Mouse (Mus musculus): Measurements from ENCODE around the gene Adat2.
A peak's percentile ranks its signal among the peaks of the same experiment; 100 is the strongest.

Gene Adat2

GRCm38 (mm10) chr10:13552646-13553497 lies at the start of gene Adat2, which contains the start of gene Pex3:
Gene Adat2 (plus strand): TSS chr10:13552894.
Gene Pex3 (minus strand): TSS chr10:13553142.
- DNase-seq, result peak; percentile 85

DNA sequence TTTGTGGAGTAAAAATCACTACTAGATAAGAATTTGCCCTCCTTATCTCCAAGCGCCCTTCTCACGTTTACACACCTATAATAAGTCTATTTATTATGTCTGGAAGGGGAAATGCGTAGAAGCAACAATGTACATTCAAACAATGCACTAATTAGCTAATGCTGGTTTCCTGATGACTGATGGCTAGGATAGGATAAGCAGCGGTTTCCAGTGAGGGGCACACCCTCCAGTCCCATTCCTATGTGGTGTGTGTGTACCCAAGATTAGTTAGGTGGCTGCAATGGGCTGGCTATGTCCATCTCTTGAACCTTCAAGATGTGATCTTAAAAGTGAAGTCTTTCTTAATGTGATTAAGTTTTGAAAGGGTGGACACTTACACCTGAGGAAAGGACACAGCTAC lies 30.8 kb upstream of the Adat2 start:
- DNase-seq, result no peak

DNA sequence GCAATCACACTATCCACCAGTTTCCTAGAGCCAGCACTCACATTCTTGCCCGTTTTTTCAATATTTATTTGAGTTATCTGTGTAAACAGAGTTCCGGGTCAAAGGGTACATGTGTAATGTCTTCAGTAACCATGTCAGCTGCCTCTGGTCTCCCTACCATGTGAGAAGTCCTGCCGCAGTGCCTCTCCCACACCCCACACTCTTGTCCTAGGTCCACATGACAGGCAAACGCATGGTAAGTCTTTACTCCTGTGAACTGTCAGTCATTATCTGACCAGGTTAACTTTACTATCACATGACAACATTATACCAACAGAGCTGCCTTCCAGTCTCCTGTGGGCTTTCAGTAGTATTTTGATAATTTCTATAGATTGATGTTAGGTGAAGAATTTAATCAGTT lies 24.5 kb upstream of the Adat2 start:
- no peak for DNase-seq

DNA sequence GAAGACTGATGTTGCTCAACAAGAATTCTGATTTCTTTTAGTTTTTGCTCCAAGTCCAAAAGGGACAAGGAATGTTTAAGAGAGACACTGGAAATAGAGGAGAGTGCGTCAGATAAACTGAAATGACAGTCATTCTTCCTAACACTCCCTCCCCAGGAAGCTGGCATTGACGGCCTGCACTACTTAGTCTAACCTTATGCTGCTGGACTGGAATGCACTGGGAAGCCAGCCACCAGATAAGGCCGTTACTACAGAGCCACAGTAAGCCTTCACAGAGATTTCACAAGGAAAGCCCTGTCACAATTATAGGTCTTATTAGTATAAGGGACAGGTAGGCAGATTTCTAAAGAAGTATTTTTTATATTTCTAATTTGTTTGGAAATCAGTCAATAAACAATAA lies 17.9 kb upstream of the Adat2 start:
- DNase-seq, result no peak

DNA sequence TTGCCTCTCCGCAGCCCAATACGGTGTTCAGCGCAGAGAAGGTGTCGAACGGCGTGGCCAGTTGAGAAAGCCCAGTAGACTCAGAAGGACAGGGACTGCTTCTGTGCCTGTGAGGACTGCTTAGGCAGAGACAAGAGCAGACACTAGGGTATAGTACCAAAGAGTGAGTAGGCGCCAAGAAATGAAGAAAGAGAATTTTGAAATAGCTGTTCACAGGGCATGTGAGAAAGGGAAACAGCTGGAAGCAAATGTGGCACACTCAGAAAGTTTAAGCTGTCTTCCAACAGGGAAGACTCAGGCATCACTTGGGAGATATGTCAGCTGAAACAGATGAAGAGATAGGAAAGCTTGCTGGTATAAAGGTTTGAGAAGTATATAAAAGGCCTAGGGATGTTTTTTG lies 16.0 kb upstream of the Adat2 start:
- no peak for DNase-seq

GRCm38 (mm10) chr10:13539769-13540333 lies 12.8 kb upstream of the Adat2 start:
- no peak for DNase-seq

- DNase-seq, result no peak
Measured at GRCm38 (mm10) chr10:13541721-13542120, 11.0 kb upstream of the Adat2 start.

GRCm38 (mm10) chr10:13553498-13553985 lies 848 bp downstream of the Adat2 start:
- DNase-seq, result no peak

DNA sequence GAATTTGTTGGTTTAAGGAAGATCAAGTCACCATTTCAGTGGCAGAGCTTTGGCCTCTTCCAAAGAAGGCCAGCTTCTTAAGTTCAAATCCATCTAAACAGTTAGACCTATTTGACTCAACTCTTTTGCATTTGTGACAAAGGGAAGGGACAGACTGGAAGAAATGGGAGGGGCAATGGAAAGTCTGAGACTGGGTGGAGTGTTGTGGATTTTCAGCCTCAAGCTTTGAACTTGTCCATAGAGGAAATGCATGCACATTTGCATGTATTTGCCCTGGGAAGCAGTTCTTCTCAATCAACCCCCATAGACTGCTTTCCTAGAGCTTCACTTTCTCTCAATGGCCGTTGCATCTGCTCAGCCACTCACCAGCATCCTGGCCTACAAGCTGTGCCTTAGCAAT lies 1.6 kb downstream of the Adat2 start:
- DNase-seq, result no peak

DNA sequence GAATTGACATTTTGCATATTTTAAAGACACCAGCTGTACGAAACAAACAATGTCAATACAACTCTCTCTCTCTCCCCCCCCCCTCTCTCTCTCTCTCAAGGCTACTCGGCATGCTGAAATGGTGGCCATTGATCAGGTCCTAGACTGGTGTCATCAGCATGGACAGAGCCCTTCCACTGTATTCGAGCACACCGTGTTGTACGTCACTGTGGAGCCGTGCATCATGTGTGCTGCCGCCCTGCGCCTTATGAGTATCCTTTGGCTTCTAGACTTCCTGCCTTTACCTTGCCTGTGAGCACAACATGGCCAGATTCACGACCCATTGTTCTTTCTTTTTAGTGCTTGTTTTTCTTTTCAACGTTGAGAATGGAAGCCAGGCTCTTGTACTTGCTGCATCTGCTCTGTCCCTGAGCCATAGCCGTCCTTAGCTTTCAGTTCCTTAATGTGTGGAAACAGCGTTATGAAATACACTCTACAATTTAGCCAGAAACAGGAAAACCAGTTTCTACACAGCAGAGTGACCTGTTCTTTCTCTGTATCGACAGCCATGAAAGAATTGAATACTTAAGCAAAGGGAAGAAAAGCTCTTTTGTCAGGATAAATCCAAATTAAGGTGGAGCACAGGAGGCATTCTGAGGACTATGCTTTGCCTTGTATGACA lies 7.5 kb downstream of the Adat2 start:
- DNase-seq, result no peak

DNA sequence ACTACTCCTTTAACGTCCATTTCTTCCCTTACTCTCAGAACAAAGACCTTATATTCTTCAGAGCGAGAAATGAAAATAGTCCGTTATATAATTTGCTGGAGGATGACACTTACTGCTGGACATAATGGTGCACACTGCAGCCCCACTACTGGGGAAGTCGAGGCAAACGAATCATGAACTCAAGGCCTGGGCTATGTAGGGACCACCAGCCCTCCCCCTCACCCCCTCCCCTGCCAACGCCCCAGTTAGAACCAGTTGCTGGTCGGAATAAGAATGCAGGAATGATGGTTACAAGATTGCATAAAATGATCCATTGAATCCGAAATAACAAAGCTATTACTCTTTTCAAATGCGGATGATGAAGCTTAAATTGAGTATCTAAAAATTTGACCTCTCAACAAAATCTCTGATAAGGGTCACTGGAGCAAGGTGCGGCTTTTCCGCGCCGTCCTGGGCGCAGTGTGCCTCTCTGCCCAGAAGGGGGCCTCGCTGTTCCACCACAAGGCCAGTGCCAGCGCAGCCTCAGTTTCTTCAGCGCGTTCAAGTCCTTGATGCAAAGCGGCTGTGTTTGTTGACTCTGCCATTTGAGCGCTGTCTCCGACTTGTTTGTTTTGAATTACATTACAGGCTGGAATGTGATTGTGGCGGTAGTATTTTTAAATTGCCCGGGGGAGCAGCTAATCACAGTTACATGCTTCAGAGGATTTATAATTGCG lies 11.8 kb downstream of the Adat2 start:
- peak; percentile 57 for DNase-seq

GRCm38 (mm10) chr10:13565080-13565448 lies 12.4 kb downstream of the Adat2 start:
- DNase-seq, result no peak

- DNase-seq, result no peak
Measured at GRCm38 (mm10) chr10:13566393-13566792, 13.7 kb downstream of the Adat2 start.

DNA sequence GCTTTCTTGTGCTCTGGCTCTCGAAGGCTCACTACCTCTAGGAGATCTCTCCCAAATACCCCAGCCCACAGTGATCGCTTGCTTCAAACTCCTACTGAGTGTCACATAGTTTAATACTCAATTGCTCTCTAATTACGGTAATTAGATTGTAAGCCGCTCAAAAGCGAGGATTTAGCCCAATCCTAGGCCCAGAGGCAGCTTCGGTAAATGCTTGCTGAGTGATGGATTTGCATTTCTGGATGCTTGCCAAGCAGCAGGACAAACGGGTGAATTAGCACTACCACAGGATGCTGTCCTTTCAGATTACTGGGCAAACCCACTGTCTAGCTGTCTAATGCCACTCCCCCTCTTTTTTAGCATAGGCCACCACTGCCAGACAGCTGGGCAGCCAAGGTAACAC lies 17.1 kb downstream of the Adat2 start:
- DNase-seq, result no peak

- DNase-seq, result no peak
Measured at GRCm38 (mm10) chr10:13570697-13571538, 18.2 kb downstream of the Adat2 start.

DNA sequence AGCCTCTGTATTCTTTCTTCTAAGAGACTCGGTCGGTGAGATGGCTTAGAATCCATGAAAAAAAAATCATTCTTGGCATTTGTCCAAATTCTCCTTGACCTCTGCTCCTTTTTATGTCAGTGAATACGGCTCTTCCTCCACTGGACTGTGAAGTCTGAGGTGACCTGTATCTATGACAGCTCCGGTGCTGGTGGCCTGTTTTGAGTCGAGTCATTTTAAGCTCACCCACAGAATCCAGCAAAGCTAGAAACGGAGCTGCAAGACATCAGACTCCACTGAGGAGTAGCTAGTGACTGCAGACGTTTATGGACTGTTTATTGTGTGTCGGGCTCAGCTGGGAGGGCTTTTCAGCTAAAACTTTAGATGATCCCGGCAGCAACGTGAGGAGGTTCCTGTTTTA lies 19.3 kb downstream of the Adat2 start:
- DNase-seq, result no peak

DNA sequence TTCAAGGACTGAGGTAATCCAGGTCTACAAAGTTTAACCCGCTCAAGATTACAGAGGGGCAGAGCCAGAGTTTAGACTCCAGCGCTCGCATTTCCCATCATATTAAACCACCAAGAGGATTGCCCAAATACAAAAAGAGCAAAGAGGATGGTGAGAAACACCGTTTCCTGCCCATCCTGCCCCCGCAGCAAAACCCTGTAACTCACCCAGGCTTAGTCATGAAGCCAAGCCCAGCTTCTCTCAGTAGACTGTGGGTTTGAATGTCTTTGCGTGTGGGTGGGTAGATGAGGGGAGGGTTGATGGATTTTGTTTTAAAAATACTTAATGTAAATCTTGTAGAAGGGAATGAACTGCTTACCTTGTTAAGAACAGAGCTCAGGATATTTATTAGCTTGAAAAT lies 19.7 kb downstream of the Adat2 start:
- DNase-seq, result no peak

GRCm38 (mm10) chr10:13577123-13577522 lies 24.4 kb downstream of the Adat2 start:
- DNase-seq, result no peak

DNA sequence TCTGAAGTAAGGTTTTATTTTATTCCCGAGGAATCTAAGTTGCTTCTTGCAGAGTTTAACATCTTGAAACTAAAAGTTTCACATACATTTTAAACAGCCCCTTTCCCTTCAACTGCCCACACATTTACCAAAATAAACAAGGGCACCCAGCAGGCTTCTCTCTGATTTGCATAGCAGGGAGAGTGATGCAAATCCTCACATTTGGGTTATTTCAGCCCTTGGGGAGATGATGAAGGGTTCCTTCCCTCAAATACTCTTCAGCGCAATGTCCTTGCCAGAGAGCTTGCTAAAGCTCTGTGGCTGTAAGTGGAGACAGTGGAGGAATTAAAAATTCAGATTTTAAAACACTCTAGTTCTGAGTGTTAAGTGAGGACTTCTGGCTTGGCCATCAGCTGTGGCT lies 35.2 kb downstream of the Adat2 start:
- no peak for DNase-seq

GRCm38 (mm10) chr10:13592196-13592595 lies 39.5 kb downstream of the Adat2 start:
- DNase-seq, result no peak

GRCm38 (mm10) chr10:13593529-13593928 lies 40.8 kb downstream of the Adat2 start:
- no peak for DNase-seq

- DNase-seq, result no peak
Measured at GRCm38 (mm10) chr10:13596073-13596472, 43.4 kb downstream of the Adat2 start.

Data from cerebellum, adult 9-11 months (tissue).